Mouse (Mus musculus): ENCODE results near the gene Ankrd34c.

- TF ChIP-seq POLR2A (IDR thresholded peaks at IDR 0.05; ENCODE audit: control insufficient read depth, low read depth, low read length) (no peak), CTCF (IDR thresholded peaks at IDR 0.05; ENCODE audit: control insufficient read depth, insufficient read depth, insufficient replicate concordance, low read depth, low read length) (no peak)
Observed at GRCm38 (mm10) chr9:89779237-89779636, 41.0 kb upstream of the Ankrd34c start.
